Mouse (Mus musculus): ENCODE measurements around the gene Mef2b. TPM values are rescaled to one million over a fixed set of nuclear protein-coding genes. Genes with fewer than 3 reads are reported as not detected.

The Mef2b gene
- total and polyA plus RNA-seq, 3 experiments = 0.45 to 1.5 (median 0.63) TPM

Small RNAs within 50 kb of the gene (microRNA-seq; reads per million reads assigned to microRNA genes)
- 0 reads per million in 2 experiments for gene Mir7066

Other genes starting within 250 kb of the Mef2b start
- gene Tssk6, start 237.5 kb upstream of the Mef2b start, total RNA-seq (2021) = under 1 TPM; 0.35 to 0.66 TPM
- 1.3 and 2.0 TPM in 2 replicates for gene Tssk6, start 237.5 kb upstream of the Mef2b start, polyA plus RNA-seq (2012; rRNA removed)
- 100 to 1,000 TPM; 160 to 215 TPM for gene Ndufa13, start 237.2 kb upstream of the Mef2b start, total RNA-seq (2021)
- gene Ndufa13, start 237.2 kb upstream of the Mef2b start, polyA plus RNA-seq (2012; rRNA removed) = 83.3 and 99.4 TPM in 2 replicates
- 1 to 10 TPM; 1.9 to 4.2 TPM for gene Yjefn3, start 237.0 kb upstream of the Mef2b start, total RNA-seq (2021)
- gene Yjefn3, start 237.0 kb upstream of the Mef2b start, polyA plus RNA-seq (2012; rRNA removed) = 6.6 and 10.8 TPM in 2 replicates
- 100 to 1,000 TPM; 102 to 116 TPM for gene Gatad2a, start 143.3 kb upstream of the Mef2b start, total RNA-seq (2021)
- 92.3 and 105 TPM in 2 replicates for gene Gatad2a, start 143.3 kb upstream of the Mef2b start, polyA plus RNA-seq (2012; rRNA removed)
- gene Mau2, start 97.0 kb upstream of the Mef2b start, total RNA-seq (2021) = 10 to 100 TPM; 51.1 to 53.3 TPM
- gene Mau2, start 97.0 kb upstream of the Mef2b start, polyA plus RNA-seq (2012; rRNA removed) = 98.2 and 114 TPM in 2 replicates
- gene Sugp1, start 96.9 kb upstream of the Mef2b start, total RNA-seq (2021) = 10 to 100 TPM; 28.7 to 32.8 TPM
- gene Sugp1, start 96.9 kb upstream of the Mef2b start, polyA plus RNA-seq (2012; rRNA removed) = 6.6 and 7.5 TPM in 2 replicates
- 1 to 10 TPM in 1 of 2 experiments, under 1 TPM in 1; 0.86 to 1.6 TPM for gene Tm6sf2, start 66.8 kb upstream of the Mef2b start, total RNA-seq (2021)
- gene Tm6sf2, start 66.8 kb upstream of the Mef2b start, polyA plus RNA-seq (2012; rRNA removed) = 3.2 and 4.1 TPM in 2 replicates
- under 1 TPM; 0.43 to 0.59 TPM for gene Hapln4, start 56.3 kb upstream of the Mef2b start, total RNA-seq (2021)
- 0.20 and 0.33 TPM in 2 replicates for gene Hapln4, start 56.3 kb upstream of the Mef2b start, polyA plus RNA-seq (2012; rRNA removed)
- gene Ncan, start 18.8 kb upstream of the Mef2b start, total RNA-seq (2021) = under 1 TPM; 0.24 to 0.26 TPM
- 0.89 and 1.3 TPM in 2 replicates for gene Ncan, start 18.8 kb upstream of the Mef2b start, polyA plus RNA-seq (2012; rRNA removed)
- gene Nr2c2ap, start 8.4 kb upstream of the Mef2b start, total RNA-seq (2021) = 10 to 100 TPM; 19.1 to 20.0 TPM
- gene Nr2c2ap, start 8.4 kb upstream of the Mef2b start, polyA plus RNA-seq (2012; rRNA removed) = 11.9 and 12.4 TPM in 2 replicates
- gene Rfxank, start 557 bp upstream of the Mef2b start, total RNA-seq (2021) = 10 to 100 TPM; 15.4 to 18.0 TPM
- gene Rfxank, start 557 bp upstream of the Mef2b start, polyA plus RNA-seq (2012; rRNA removed) = 13.6 and 16.6 TPM in 2 replicates
- 10 to 100 TPM; 57.1 to 57.8 TPM for gene Borcs8, start 212 bp upstream of the Mef2b start, total RNA-seq (2021)
- gene Borcs8, start 212 bp upstream of the Mef2b start, polyA plus RNA-seq (2012; rRNA removed) = 70.4 and 84.8 TPM in 2 replicates
- gene Tmem161a, start 32.6 kb downstream of the Mef2b start, total RNA-seq (2021) = 10 to 100 TPM; 66.5 to 74.0 TPM
- 277 and 300 TPM in 2 replicates for gene Tmem161a, start 32.6 kb downstream of the Mef2b start, polyA plus RNA-seq (2012; rRNA removed)
- gene Slc25a42, start 72.6 kb downstream of the Mef2b start, total RNA-seq (2021) = 10 to 100 TPM; 40.9 to 49.3 TPM
- gene Slc25a42, start 72.6 kb downstream of the Mef2b start, polyA plus RNA-seq (2012; rRNA removed) = 72.6 and 85.8 TPM in 2 replicates
- gene Sugp2, start 94.5 kb downstream of the Mef2b start, total RNA-seq (2021) = 10 to 100 TPM; 31.8 to 31.9 TPM
- gene Sugp2, start 94.5 kb downstream of the Mef2b start, polyA plus RNA-seq (2012; rRNA removed) = 34.8 and 36.2 TPM in 2 replicates
- 10 to 100 TPM; 10.8 to 11.5 TPM for gene Armc6, start 94.8 kb downstream of the Mef2b start, total RNA-seq (2021)
- gene Armc6, start 94.8 kb downstream of the Mef2b start, polyA plus RNA-seq (2012; rRNA removed) = 17.4 and 21.2 TPM in 2 replicates
- gene Homer3, start 143.1 kb downstream of the Mef2b start, total RNA-seq (2021) = 10 to 100 TPM; 16.0 to 21.8 TPM
- 56.8 and 68.4 TPM in 2 replicates for gene Homer3, start 143.1 kb downstream of the Mef2b start, polyA plus RNA-seq (2012; rRNA removed)
- gene Ddx49, start 162.8 kb downstream of the Mef2b start, total RNA-seq (2021) = 10 to 100 TPM; 57.7 to 69.5 TPM
- gene Ddx49, start 162.8 kb downstream of the Mef2b start, polyA plus RNA-seq (2012; rRNA removed) = 53.3 and 62.5 TPM in 2 replicates
- 100 to 1,000 TPM; 203 to 233 TPM for gene Cope, start 162.8 kb downstream of the Mef2b start, total RNA-seq (2021)
- 491 and 579 TPM in 2 replicates for gene Cope, start 162.8 kb downstream of the Mef2b start, polyA plus RNA-seq (2012; rRNA removed)
- gene Cers1, start 176.1 kb downstream of the Mef2b start, total RNA-seq (2021) = 1 to 10 TPM; 2.5 to 3.8 TPM
- 4.9 and 5.2 TPM in 2 replicates for gene Cers1, start 176.1 kb downstream of the Mef2b start, polyA plus RNA-seq (2012; rRNA removed)
- under 1 TPM in 1 of 2 experiments, not detected in 1; 0.41 TPM for gene Gdf1, start 190.1 kb downstream of the Mef2b start, total RNA-seq (2021)
- gene Gdf1, start 190.1 kb downstream of the Mef2b start, polyA plus RNA-seq (2012; rRNA removed) = 7.9 and 9.8 TPM in 2 replicates
- gene Upf1, start 213.6 kb downstream of the Mef2b start, total RNA-seq (2021) = 10 to 100 TPM; 60.0 to 60.5 TPM
- 45.1 and 53.3 TPM in 2 replicates for gene Upf1, start 213.6 kb downstream of the Mef2b start, polyA plus RNA-seq (2012; rRNA removed)
- under 1 TPM; 0.14 to 0.35 TPM for gene Comp, start 233.8 kb downstream of the Mef2b start, total RNA-seq (2021)
- gene Comp, start 233.8 kb downstream of the Mef2b start, polyA plus RNA-seq (2012; rRNA removed) = 0.38 and 0.44 TPM in 2 replicates

All from adrenal gland, adult 2 months (tissue).